ENCODE assay signal across 9 mouse cellular contexts in genomic region chr2:168923706-168924105, GRCm38 (mm10). TPM values are rescaled to one million over a fixed set of nuclear protein-coding genes. Genes with fewer than 3 reads are reported as not detected.
A peak's percentile ranks its signal among the peaks of the same experiment; 100 is the strongest.
DNase-seq lines count a peak whose midpoint lies in the region; ATAC-seq and TF ChIP-seq lines count a peak whose summit lies in the region.
"Had no signal": no experiment of that assay in that cellular context is flagged by ENCODE, and none has a peak within 500 bp of the region (broad histone marks: within the 10 kb centered on the region; RNA-seq: fewer than 3 reads in every experiment).

No protein-coding gene starts in this region.

- H3K4me2 ChIP-seq in forebrain, embryonic 11.5 days (ENCODE audit: low read depth, low read length, severe bottlenecking) = no peak overlapping the region
- no peak overlapping the region for H3K4me2 ChIP-seq in forebrain, embryonic 12.5 days
- H3K4me2 ChIP-seq in liver, postnatal 0 days (ENCODE audit: low read depth, low read length) = no peak overlapping the region
- H3K4me2 ChIP-seq in liver, embryonic 11.5 days = no peak overlapping the region

- peaks cover 3% of the 10 kb centered on the region; the same call in 1 of the 2 replicates for H3K9me3 ChIP-seq in forebrain, embryonic 11.5 days (ENCODE audit: control insufficient read depth, low read length)
- no peaks in the 10 kb centered on the region for H3K9me3 ChIP-seq in forebrain, embryonic 12.5 days
- no peaks in the 10 kb centered on the region for H3K9me3 ChIP-seq in liver, postnatal 0 days (ENCODE audit: low read length)
- no peaks in the 10 kb centered on the region for H3K9me3 ChIP-seq in liver, embryonic 11.5 days (ENCODE audit: control insufficient read depth, low read length)

- H3K36me3 ChIP-seq in forebrain, embryonic 11.5 days (ENCODE audit: control insufficient read depth, insufficient read depth, low read length) = peaks cover 10% of the 10 kb centered on the region; the same call in 1 of the 2 replicates
- H3K36me3 ChIP-seq in forebrain, embryonic 12.5 days (replicated peaks) = peaks cover 15% of the 10 kb centered on the region
- peaks cover 18% of the 10 kb centered on the region for H3K36me3 ChIP-seq in liver, postnatal 0 days (replicated peaks; ENCODE audit: insufficient read depth, low read length)
- H3K36me3 ChIP-seq in liver, embryonic 11.5 days (ENCODE audit: control insufficient read depth, insufficient read depth, low read length) = peaks cover 14% of the 10 kb centered on the region; the same call in 1 of the 2 replicates

- no peaks in the 10 kb centered on the region for H3K27me3 ChIP-seq in forebrain, embryonic 11.5 days (ENCODE audit: control insufficient read depth, insufficient read depth, low read length)
- no peaks in the 10 kb centered on the region for H3K27me3 ChIP-seq in forebrain, embryonic 12.5 days
- no peaks in the 10 kb centered on the region for H3K27me3 ChIP-seq in liver, postnatal 0 days (ENCODE audit: insufficient read depth, low read length)
- 0 out of 2 replicates have a peak, but pooled peaks cover 3% of the 10 kb centered on the region for H3K27me3 ChIP-seq in liver, embryonic 11.5 days (replicated peaks; ENCODE audit: control insufficient read depth, insufficient read depth, low read length)

- DNase-seq in forebrain, embryonic 11.5 days (ENCODE audit: low spot score) = peak; percentile 70
- no peak for DNase-seq in liver, postnatal 0 days
- DNase-seq in liver, embryonic 11.5 days (ENCODE audit: low spot score) = no peak
- peak; percentile 52 for DNase-seq in brain, adult 2 months (ENCODE audit: low read depth, low spot score)
- peak; percentile 72 to 74 for DNase-seq in kidney, postnatal 4 days
- peak; percentile 38 for DNase-seq in retina, postnatal 7 days (ENCODE audit: low read depth, low spot score)
- DNase-seq in c-Kit-positive CD71-positive TER-119-positive erythroid progenitor cells, embryonic 14.5 days (ENCODE audit: low spot score) = no peak

- no peaks in the 10 kb centered on the region for H3K4me1 ChIP-seq in forebrain, embryonic 11.5 days (replicated peaks; ENCODE audit: control insufficient read depth, insufficient read depth, low read length)
- no peaks in the 10 kb centered on the region for H3K4me1 ChIP-seq in forebrain, embryonic 12.5 days
- H3K4me1 ChIP-seq in liver, postnatal 0 days (ENCODE audit: insufficient read depth) = no peaks in the 10 kb centered on the region
- H3K4me1 ChIP-seq in liver, embryonic 11.5 days (replicated peaks; ENCODE audit: control insufficient read depth, insufficient read depth, low read length) = no peaks in the 10 kb centered on the region

- H3K27ac ChIP-seq in forebrain, embryonic 11.5 days (ENCODE audit: low read depth, low read length) = no peak overlapping the region
- H3K27ac ChIP-seq in forebrain, embryonic 12.5 days = no peak overlapping the region
- no peak overlapping the region for H3K27ac ChIP-seq in liver, postnatal 0 days (ENCODE audit: low read depth)
- H3K27ac ChIP-seq in liver, embryonic 11.5 days (ENCODE audit: low read depth, low read length) = no peak overlapping the region

- no peak overlapping the region for H3K4me3 ChIP-seq in forebrain, embryonic 11.5 days (ENCODE audit: low read depth, low read length)
- no peak overlapping the region for H3K4me3 ChIP-seq in forebrain, embryonic 12.5 days (replicated peaks)
- no peak overlapping the region for H3K4me3 ChIP-seq in liver, postnatal 0 days (ENCODE audit: low read depth, low read length)
- H3K4me3 ChIP-seq in liver, embryonic 11.5 days (ENCODE audit: low read depth, low read length) = no peak overlapping the region
- H3K4me3 ChIP-seq: erythroblast, embryonic 14.5 days had no signal

- ATAC-seq in forebrain, embryonic 11.5 days (replicated peaks; ENCODE audit: low FRiP score) = no peak
- ATAC-seq in forebrain, embryonic 12.5 days (ENCODE audit: low FRiP score) = no peak
- no peak for ATAC-seq in liver, postnatal 0 days
- ATAC-seq in liver, embryonic 11.5 days (replicated peaks; ENCODE audit: low FRiP score) = no peak

- H3K9ac ChIP-seq in forebrain, embryonic 11.5 days (ENCODE audit: low read length) = no peak overlapping the region
- no peak overlapping the region for H3K9ac ChIP-seq in forebrain, embryonic 12.5 days
- H3K9ac ChIP-seq in liver, postnatal 0 days (replicated peaks) = no peak overlapping the region
- no peak overlapping the region for H3K9ac ChIP-seq in liver, embryonic 11.5 days (ENCODE audit: low read depth, low read length)

- TF ChIP-seq CTCF in liver, postnatal 0 days (IDR thresholded peaks at IDR 0.05; ENCODE audit: low read depth) = peak; percentile 54

- WGBS in forebrain, embryonic 11.5 days = 24% methylated on average over 9 of the region's 9 CpGs
- WGBS in forebrain, embryonic 12.5 days = 16% methylated on average over 9 of the region's 9 CpGs
- WGBS in liver, postnatal 0 days (ENCODE audit: insufficient replicate concordance) = 25% methylated on average over 9 of the region's 9 CpGs
- WGBS in liver, embryonic 11.5 days = 22% methylated on average over 9 of the region's 9 CpGs

- TF ChIP-seq EP300 in liver, postnatal 0 days (IDR thresholded peaks at IDR 0.05; ENCODE audit: low read depth) = no peak

RNA-seq across cellular contexts. Expression of gene Zfp64, which starts 31.7 kb away (rescaled TPM):
- polyA plus RNA-seq in forebrain, embryonic 11.5 days (2014; fragmentation: Nextera tagmentation; extraction: Ambion mirVana) = 37.8 and 39.4 TPM in 2 replicates
- polyA plus RNA-seq in forebrain, embryonic 12.5 days (2016; fragmentation: Nextera tagmentation; extraction: Ambion mirVana) = 35.5 and 38.0 TPM in 2 replicates
- polyA plus RNA-seq in liver, postnatal 0 days (2015; fragmentation: Nextera tagmentation; extraction: Ambion mirVana) = 7.1 and 7.2 TPM in 2 replicates
- polyA plus RNA-seq in liver, embryonic 11.5 days (2014; fragmentation: Nextera tagmentation; extraction: Ambion mirVana) = 30.6 and 31.1 TPM in 2 replicates

Comparison
In these comparisons a context has a peak if more than half of its experiments do, and no peak if none do; other contexts are left out.
1. DNase-seq: peak in forebrain, embryonic 11.5 days (single experiment), brain, adult 2 months (single experiment), kidney, postnatal 4 days (2 of 2) and retina, postnatal 7 days (single experiment); none in liver, postnatal 0 days (single experiment), liver, embryonic 11.5 days (single experiment) and c-Kit-positive CD71-positive TER-119-positive erythroid progenitor cells, embryonic 14.5 days (single experiment).